Mouse (Mus musculus) CH12.LX (cell line): ENCODE results near the gene Htra3.

ENCODE experiments used
- CHD1 ChIP-seq: IDR thresholded peaks from 2 replicates; pipeline ENCODE4 v1.6.1; 2012; ENCODE audit warnings: low read depth, low read length, improper control_type of control experiment, inconsistent platforms
- CTCF ChIP-seq, 2 experiments: IDR thresholded peaks in 1 of 2; conservative IDR thresholded peaks in 1 of 2; 2 replicates each; pipeline ENCODE4 v1.5.1; 2011 to 2012; ENCODE audit warnings: low read depth in 2 of 2, low read length in 2 of 2, improper control_type of control experiment in 1 of 2, inconsistent platforms in 1 of 2, mild to moderate bottlenecking in 1 of 2, moderate library complexity in 1 of 2
- ELF1 ChIP-seq: IDR thresholded peaks from 2 replicates; pipeline ENCODE4 v1.6.1; 2014; ENCODE audit warnings: low read depth, mild to moderate bottlenecking, inconsistent platforms, low read length, improper control_type of control experiment
- EP300 ChIP-seq: IDR thresholded peaks from 2 replicates; pipeline ENCODE4 v1.6.1; 2011; ENCODE audit warnings: low read length, improper control_type of control experiment
- MAFK ChIP-seq: IDR thresholded peaks from 2 replicates; pipeline ENCODE4 v1.6.1; 2011; ENCODE audit warnings: low read length, improper control_type of control experiment; ENCODE audit not compliant: insufficient replicate concordance
- POLR2A ChIP-seq: IDR thresholded peaks from 2 replicates; pipeline ENCODE4 v1.6.1; 2011; ENCODE audit warnings: low read depth, mild to moderate bottlenecking, improper control_type of control experiment, low read length
- RCOR1 ChIP-seq: conservative IDR thresholded peaks from 2 replicates; pipeline ENCODE4 v1.6.1; 2012; ENCODE audit warnings: low read depth, mild to moderate bottlenecking, inconsistent platforms, low read length, improper control_type of control experiment
- TCF12 ChIP-seq: IDR thresholded peaks from 2 replicates; pipeline ENCODE4 v1.6.1; 2014; ENCODE audit warnings: low read depth, mild to moderate bottlenecking, inconsistent platforms, low read length, improper control_type of control experiment
- ZC3H11A ChIP-seq: IDR thresholded peaks from 2 replicates; pipeline ENCODE4 v1.6.1; 2012; ENCODE audit warnings: low read depth, mild to moderate bottlenecking, inconsistent platforms, low read length, improper control_type of control experiment

DNA sequence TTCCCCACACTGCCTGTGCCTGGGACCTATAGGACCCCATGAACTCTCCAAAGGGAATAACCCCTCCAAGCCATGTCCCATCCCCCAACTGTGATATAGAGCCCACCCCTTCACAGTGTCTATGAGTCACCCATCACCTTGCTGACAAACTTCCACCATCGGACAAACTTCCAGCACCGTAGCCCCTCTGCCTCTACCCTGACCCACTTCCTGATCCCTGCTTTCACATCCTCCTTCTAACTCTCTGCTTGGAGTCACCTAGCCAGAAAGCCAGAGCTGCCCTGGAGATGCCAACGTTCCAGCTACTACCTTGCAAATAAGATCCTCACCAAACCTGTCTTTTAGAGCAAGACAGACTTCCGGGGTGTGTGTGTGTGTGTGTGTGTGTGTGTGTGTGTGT is 14.1 kb upstream of the Htra3 start:
- TF ChIP-seq CTCF (conservative IDR thresholded peaks at IDR 0.05 in 1 of 2, IDR thresholded peaks at IDR 0.05 in 1 of 2; ENCODE audit: low read depth in 2 of 2, low read length in 2 of 2), result no peak
- no peak for TF ChIP-seq CHD1
- no peak for TF ChIP-seq RCOR1
- no peak for TF ChIP-seq EP300
- TF ChIP-seq TCF12, result no peak
- TF ChIP-seq ZC3H11A, result no peak
- TF ChIP-seq ELF1, result no peak
- no peak for TF ChIP-seq POLR2A
- TF ChIP-seq MAFK, result no peak
